9 mouse cellular contexts compared by ENCODE assay signal in genomic region chr9:107305601-107306542, GRCm38 (mm10). TPM values are rescaled to one million over a fixed set of nuclear protein-coding genes. Genes with fewer than 3 reads are reported as not detected.
DNase-seq lines count a peak whose midpoint lies in the region; ATAC-seq and TF ChIP-seq lines count a peak whose summit lies in the region.
"Had no signal": no experiment of that assay in that cellular context is flagged by ENCODE, and none has a peak within 500 bp of the region (broad histone marks: within the 10 kb centered on the region; RNA-seq: fewer than 3 reads in every experiment).

No protein-coding gene starts in this region.

- DNase-seq in gastrocnemius, adult 2 months, result peak; percentile 81
- no peak for DNase-seq in gastrocnemius, postnatal 36 days
- DNase-seq in thymus, adult 18-20 months, result no peak
- DNase-seq in adrenal gland, postnatal 4 days (ENCODE audit: low spot score in 2 of 2), result no peak
- no peak for DNase-seq in ovary, postnatal 10 days (ENCODE audit: low spot score)

- H3K27me3 ChIP-seq in kidney, embryonic 15.5 days, result no peaks in the 10 kb centered on the region
- H3K27me3 ChIP-seq in megakaryocyte, embryonic 14.5 days (replicated peaks), result no peaks in the 10 kb centered on the region

- no peak overlapping the region for H3K4me2 ChIP-seq in kidney, embryonic 15.5 days

- no peak for TF ChIP-seq CTCF in gastrocnemius, adult 2 months (IDR thresholded peaks at IDR 0.05)

- intact Hi-C loops in gastrocnemius, adult 2 months (cut with DNase I), result no loop called here
- intact Hi-C loops in gastrocnemius, postnatal 36 days (cut with DNase I), result no loop called here

- H3K27ac ChIP-seq in gastrocnemius, adult 2 months, result peak overlapping the region; percentile 85
- H3K27ac ChIP-seq in kidney, embryonic 15.5 days, result peak overlapping the region; percentile 80
- H3K27ac ChIP-seq: left cerebral cortex, adult 2 months had no signal

- no peaks in the 10 kb centered on the region for H3K9me3 ChIP-seq in kidney, embryonic 15.5 days (replicated peaks)
- H3K9me3 ChIP-seq in megakaryocyte, embryonic 14.5 days, result no peaks in the 10 kb centered on the region

- peaks cover 41% of the 10 kb centered on the region for H3K4me1 ChIP-seq in kidney, embryonic 15.5 days
- peaks cover 92% of the 10 kb centered on the region for H3K4me1 ChIP-seq in megakaryocyte, embryonic 14.5 days

- H3K4me3 ChIP-seq in gastrocnemius, adult 2 months, result peak overlapping the region; percentile 13; the same call in 1 of the 2 replicates
- no peak overlapping the region for H3K4me3 ChIP-seq in kidney, embryonic 15.5 days (replicated peaks)
- H3K4me3 ChIP-seq in megakaryocyte, embryonic 14.5 days (replicated peaks), result peak overlapping the region; percentile 80
- H3K4me3 ChIP-seq: left cerebral cortex, adult 2 months had no signal

- peaks cover 14% of the 10 kb centered on the region for H3K36me3 ChIP-seq in kidney, embryonic 15.5 days
- H3K36me3 ChIP-seq in megakaryocyte, embryonic 14.5 days (replicated peaks; ENCODE audit: low read length), result peaks cover 40% of the 10 kb centered on the region

- 50% methylated on average over 13 of the region's 13 CpGs for WGBS in kidney, embryonic 15.5 days

- ATAC-seq in common myeloid progenitor, adult 5-6 weeks (replicated peaks; ENCODE audit: low read depth, poor library complexity, severe bottlenecking), result peak; percentile 59
- no peak for ATAC-seq in kidney, embryonic 15.5 days (replicated peaks; ENCODE audit: low FRiP score)

- H3K9ac ChIP-seq in kidney, embryonic 15.5 days, result no peak overlapping the region

RNA-seq across cellular contexts. Expression of gene Cish, which starts 10.0 kb away (rescaled TPM):
- 100 to 1,000 TPM in 1 of 2 experiments, 10 to 100 TPM in 1; 25.7 to 113 TPM for total RNA-seq in gastrocnemius, adult 2 months (2021)
- 10 to 100 TPM in 1 of 2 experiments, 1 to 10 TPM in 1; 3.9 to 32.3 TPM for total RNA-seq in gastrocnemius, postnatal 36 days (2021)
- 0.27 and 0.39 TPM in 2 replicates for total RNA-seq in common myeloid progenitor, adult 5-6 weeks (2017)
- 11.1 and 14.1 TPM in 2 replicates for polyA plus RNA-seq in kidney, embryonic 15.5 days (2015; fragmentation: Nextera tagmentation; extraction: Ambion mirVana)
- polyA plus RNA-seq in megakaryocyte, embryonic 14.5 days (2012; ENCODE audit: insufficient read depth, low replicate concordance), result 47.7 and 114 TPM in 2 replicates
- total RNA-seq in adrenal gland, postnatal 4 days (2021), result 10 to 100 TPM; 17.8 to 22.5 TPM

RNA-seq across cellular contexts. Expression of gene Mapkapk3, which starts 16.2 kb away (rescaled TPM):
- total RNA-seq in gastrocnemius, adult 2 months (2021), result 10 to 100 TPM; 32.6 to 48.1 TPM
- 10 to 100 TPM; 28.2 to 31.2 TPM for total RNA-seq in gastrocnemius, postnatal 36 days (2021)
- total RNA-seq in common myeloid progenitor, adult 5-6 weeks (2017), result 61.4 and 71.9 TPM in 2 replicates
- 7.8 and 8.3 TPM in 2 replicates for polyA plus RNA-seq in kidney, embryonic 15.5 days (2015; fragmentation: Nextera tagmentation; extraction: Ambion mirVana)
- 35.6 and 49.9 TPM in 2 replicates for polyA plus RNA-seq in megakaryocyte, embryonic 14.5 days (2012; ENCODE audit: insufficient read depth, low replicate concordance)
- total RNA-seq in adrenal gland, postnatal 4 days (2021), result 10 to 100 TPM; 24.6 to 27.3 TPM

RNA-seq across cellular contexts. Expression of gene Hemk1, which starts 32.3 kb away (rescaled TPM):
- 10 to 100 TPM; 11.6 to 14.4 TPM for total RNA-seq in gastrocnemius, adult 2 months (2021)
- total RNA-seq in gastrocnemius, postnatal 36 days (2021), result 10 to 100 TPM in 1 of 2 experiments, 1 to 10 TPM in 1; 9.3 to 11.2 TPM
- 8.1 and 16.1 TPM in 2 replicates for total RNA-seq in common myeloid progenitor, adult 5-6 weeks (2017)
- polyA plus RNA-seq in kidney, embryonic 15.5 days (2015; fragmentation: Nextera tagmentation; extraction: Ambion mirVana), result 10.9 and 11.8 TPM in 2 replicates
- 8.1 TPM in 1 of 2 replicates, not detected in the other for polyA plus RNA-seq in megakaryocyte, embryonic 14.5 days (2012; ENCODE audit: insufficient read depth, low replicate concordance)
- total RNA-seq in adrenal gland, postnatal 4 days (2021), result 10 to 100 TPM; 19.5 to 23.7 TPM

RNA-seq across cellular contexts. Expression of gene 6430571L13Rik, which starts 34.5 kb away (rescaled TPM):
- total RNA-seq in gastrocnemius, adult 2 months (2021), result 10 to 100 TPM; 37.9 to 49.6 TPM
- 10 to 100 TPM; 33.5 to 35.9 TPM for total RNA-seq in gastrocnemius, postnatal 36 days (2021)
- total RNA-seq in common myeloid progenitor, adult 5-6 weeks (2017), result 0.23 and 0.44 TPM in 2 replicates
- polyA plus RNA-seq in kidney, embryonic 15.5 days (2015; fragmentation: Nextera tagmentation; extraction: Ambion mirVana), result 0.81 and 0.90 TPM in 2 replicates
- not detected in 2 replicates for polyA plus RNA-seq in megakaryocyte, embryonic 14.5 days (2012; ENCODE audit: insufficient read depth, low replicate concordance)
- total RNA-seq in adrenal gland, postnatal 4 days (2021), result 1 to 10 TPM; 4.2 to 4.3 TPM
